Mouse (Mus musculus): ENCODE measurements around the gene Bex4. TPM values are rescaled to one million over a fixed set of nuclear protein-coding genes. Genes with fewer than 3 reads are reported as not detected.
"Not testable (repeated sequence)": the region's sequence is repeated elsewhere in the genome, so short reads cannot be mapped to it uniquely, and the experiment has no call there.

The Bex4 gene
- polyA plus RNA-seq (2015; fragmentation: Nextera tagmentation; extraction: Ambion mirVana) = 131 and 190 TPM in 2 replicates

DNA sequence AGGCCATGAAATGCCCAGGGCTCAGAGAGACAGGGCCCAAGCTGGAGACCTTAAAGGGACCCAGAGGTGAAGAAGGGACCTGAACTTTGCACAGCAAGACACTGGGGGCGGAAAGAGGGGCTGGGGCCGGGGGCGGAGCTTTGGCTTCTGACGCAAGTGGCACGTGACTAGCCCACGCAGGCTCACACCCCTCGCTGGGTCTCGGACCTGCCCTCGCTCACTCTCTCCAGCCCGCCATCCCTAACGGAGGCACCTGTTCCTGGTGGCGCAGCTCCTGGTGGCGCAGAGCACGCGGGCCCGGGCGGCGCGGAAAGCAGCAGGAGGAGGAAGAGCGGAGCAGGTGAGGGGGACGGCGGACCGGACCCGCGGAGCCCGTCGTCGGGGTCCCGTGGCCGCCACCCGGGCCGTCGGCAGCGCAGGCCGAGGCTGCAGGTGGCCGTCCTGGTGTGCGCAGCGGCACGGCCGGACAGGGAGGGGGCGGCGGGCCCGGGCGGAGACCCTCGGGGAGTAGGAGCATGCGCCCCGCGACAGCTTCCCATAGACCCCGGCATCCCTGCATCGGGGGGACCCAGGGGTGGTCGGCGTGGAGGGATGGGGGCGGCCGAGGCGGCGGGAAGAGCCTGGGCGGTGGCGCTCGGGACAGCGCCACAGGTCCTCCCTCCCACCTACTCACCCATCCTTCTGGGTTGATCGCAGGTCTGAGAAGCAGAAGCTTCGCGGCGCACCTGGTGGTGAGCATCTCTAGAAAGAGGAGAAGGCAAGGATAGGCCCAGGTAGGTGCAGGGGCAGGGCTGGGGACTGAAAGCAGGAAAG, at the start of gene Bex4:
Bex4 (plus strand) TSS at position 170 of the 813 bp plus-strand sequence.
- ATAC-seq (replicated peaks; ENCODE audit: insufficient number of reproducible peaks, insufficient read depth, low FRiP score, low read depth) = peak; percentile 84
- Histone ChIP-seq H3K9ac (peak within 1 kb of the TSS; percentile 29), H3K4me2 (peak within 1 kb of the TSS; percentile 52), H3K4me3 (peak within 1 kb of the TSS; percentile 48)
- WGBS = 20% methylated on average over 27 of the region's 64 CpGs
- H3K27me3 ChIP-seq; H3K27ac ChIP-seq; H3K9me3 ChIP-seq (replicated peaks); H3K4me1 ChIP-seq (replicated peaks); H3K36me3 ChIP-seq: not testable (repeated sequence)

DNA sequence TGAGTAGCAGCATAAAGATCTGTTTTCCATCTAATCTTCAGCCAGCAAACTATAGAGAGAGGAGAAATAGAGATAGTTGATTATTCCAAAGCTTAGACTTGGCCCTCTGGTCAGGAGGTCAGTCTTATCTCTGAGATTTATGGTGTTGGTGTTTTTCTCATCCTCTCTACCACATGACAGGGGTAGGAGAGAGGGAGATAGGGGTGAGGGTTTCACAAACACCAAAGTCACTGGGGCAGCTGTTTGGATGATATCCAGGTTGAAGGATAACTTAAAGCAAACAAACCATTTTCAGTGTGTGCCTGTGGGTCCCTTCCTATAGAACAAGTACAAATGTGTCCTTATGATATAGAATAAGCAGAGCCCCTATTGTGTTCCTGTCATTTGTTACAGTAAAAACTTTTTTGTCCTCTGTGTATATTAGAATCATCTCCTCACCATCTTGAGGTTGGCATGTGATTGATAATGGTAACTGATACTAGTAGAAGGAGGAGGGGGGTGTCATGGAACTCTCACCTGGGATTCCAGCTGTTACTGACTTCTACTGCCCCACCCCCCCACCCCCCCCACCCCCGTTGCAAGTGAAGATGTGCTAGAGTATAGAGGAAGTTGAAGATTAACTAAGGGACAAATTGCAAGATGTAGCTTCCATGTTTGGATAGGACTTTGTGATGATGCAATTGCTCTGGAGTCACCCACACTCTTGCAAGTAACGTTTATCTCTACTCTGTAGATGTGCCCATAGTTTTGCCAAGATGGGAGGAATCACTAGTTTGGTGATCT, 46.1 kb upstream of the Bex4 start:
- H3K4me3 ChIP-seq = no peak overlapping the region
- no peaks in the 10 kb centered on the region for H3K36me3 ChIP-seq
- ATAC-seq (replicated peaks; ENCODE audit: insufficient number of reproducible peaks, insufficient read depth, low FRiP score, low read depth) = no peak
- no peak overlapping the region for H3K27ac ChIP-seq
- H3K4me1 ChIP-seq (replicated peaks) = no peaks in the 10 kb centered on the region
- H3K4me2 ChIP-seq = no peak overlapping the region
- WGBS = 17% methylated on average over 2 of the region's 2 CpGs
- no peak overlapping the region for H3K9ac ChIP-seq
- H3K27me3 ChIP-seq = no peaks in the 10 kb centered on the region
- H3K9me3 ChIP-seq (replicated peaks) = no peaks in the 10 kb centered on the region

- no peak overlapping the region for H3K9ac ChIP-seq
- H3K27me3 ChIP-seq = no peaks in the 10 kb centered on the region
- no peaks in the 10 kb centered on the region for H3K9me3 ChIP-seq (replicated peaks)
- H3K4me3 ChIP-seq = no peak overlapping the region
- H3K27ac ChIP-seq = no peak overlapping the region
- WGBS = 61% methylated on average over 2 of the region's 2 CpGs
- no peak for ATAC-seq (replicated peaks; ENCODE audit: insufficient number of reproducible peaks, insufficient read depth, low FRiP score, low read depth)
- H3K4me2 ChIP-seq = no peak overlapping the region
- no peaks in the 10 kb centered on the region for H3K4me1 ChIP-seq (replicated peaks)
- no peaks in the 10 kb centered on the region for H3K36me3 ChIP-seq
Measured at GRCm38 (mm10) chrX:136094421-136094820, 44.4 kb upstream of the Bex4 start.

DNA sequence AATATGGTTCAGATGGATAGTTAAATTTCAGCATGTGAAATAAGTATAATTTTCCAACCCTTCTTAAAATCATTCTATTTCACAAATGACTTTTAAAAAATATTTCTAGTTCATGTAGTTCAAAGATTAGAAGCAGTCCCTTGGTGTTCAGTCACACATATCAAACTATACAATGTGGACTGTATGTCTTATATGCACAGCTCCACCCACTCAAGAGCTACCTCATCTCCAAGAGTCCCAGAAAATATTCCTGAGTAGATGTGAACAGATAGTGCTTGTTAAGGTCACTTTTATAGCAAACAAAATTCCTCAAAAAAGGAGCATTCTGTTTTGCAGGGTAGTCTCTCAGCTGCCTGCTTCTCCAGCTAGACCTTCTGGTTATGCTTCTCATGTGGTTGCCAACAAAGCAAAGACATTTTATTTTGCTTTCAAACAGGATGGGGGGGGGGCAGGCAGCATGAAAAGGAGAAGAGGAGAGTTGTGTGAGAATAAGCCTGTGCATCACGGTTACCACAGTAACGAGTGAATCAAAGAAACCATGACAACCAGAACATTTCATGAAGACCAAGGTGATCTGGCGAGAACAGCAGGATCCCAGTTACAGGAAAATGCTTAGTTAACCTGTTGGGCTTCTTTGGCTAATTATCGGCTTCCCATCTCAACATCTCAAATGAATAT, 34.6 kb upstream of the Bex4 start:
- H3K4me2 ChIP-seq = no peak overlapping the region
- H3K4me3 ChIP-seq = no peak overlapping the region
- 60% methylated on average over 4 of the region's 4 CpGs for WGBS
- no peaks in the 10 kb centered on the region for H3K36me3 ChIP-seq
- H3K27ac ChIP-seq = no peak overlapping the region
- H3K9me3 ChIP-seq (replicated peaks) = no peaks in the 10 kb centered on the region
- H3K9ac ChIP-seq = no peak overlapping the region
- H3K4me1 ChIP-seq (replicated peaks) = no peaks in the 10 kb centered on the region
- ATAC-seq (replicated peaks; ENCODE audit: insufficient number of reproducible peaks, insufficient read depth, low FRiP score, low read depth) = no peak
- no peaks in the 10 kb centered on the region for H3K27me3 ChIP-seq

DNA sequence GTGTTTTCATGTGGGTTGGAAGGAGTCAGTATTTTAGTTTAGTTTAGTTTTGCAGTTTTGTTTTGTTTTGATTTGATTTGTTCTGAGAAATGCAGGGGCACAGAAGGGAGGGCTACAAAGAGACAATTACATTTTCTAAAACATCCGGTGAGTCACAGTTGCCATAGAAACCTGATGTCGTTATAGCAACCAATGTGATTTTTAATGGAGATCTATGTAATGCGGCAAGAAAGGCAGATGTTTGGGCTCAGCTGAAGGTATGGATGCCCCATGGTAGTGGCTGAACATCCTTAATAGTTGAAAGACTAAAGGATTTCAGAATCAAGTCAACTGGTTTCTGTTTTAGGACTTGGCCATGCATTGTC, 34.1 kb upstream of the Bex4 start:
- peaks cover 4% of the 10 kb centered on the region; the same call in 1 of the 2 replicates for H3K27me3 ChIP-seq
- H3K27ac ChIP-seq = no peak overlapping the region
- H3K4me2 ChIP-seq = no peak overlapping the region
- no peaks in the 10 kb centered on the region for H3K9me3 ChIP-seq (replicated peaks)
- no peaks in the 10 kb centered on the region for H3K4me1 ChIP-seq (replicated peaks)
- 63% methylated on average over 3 of the region's 3 CpGs for WGBS
- H3K9ac ChIP-seq = no peak overlapping the region
- ATAC-seq (replicated peaks; ENCODE audit: insufficient number of reproducible peaks, insufficient read depth, low FRiP score, low read depth) = no peak
- H3K4me3 ChIP-seq = no peak overlapping the region
- no peaks in the 10 kb centered on the region for H3K36me3 ChIP-seq

- Histone ChIP-seq H3K9me3 (replicated peaks) (no peaks in the 10 kb centered on the region), H3K9ac (no peak overlapping the region), H3K36me3 (no peaks in the 10 kb centered on the region), H3K27ac (no peak overlapping the region), H3K4me2 (no peak overlapping the region), H3K4me1 (replicated peaks) (no peaks in the 10 kb centered on the region), H3K27me3 (peaks cover 4% of the 10 kb centered on the region), H3K4me3 (no peak overlapping the region)
- no peak for ATAC-seq (replicated peaks; ENCODE audit: insufficient number of reproducible peaks, insufficient read depth, low FRiP score, low read depth)
- WGBS = 41% methylated on average over 6 of the region's 6 CpGs
Measured at GRCm38 (mm10) chrX:136107942-136108341, 30.9 kb upstream of the Bex4 start.

DNA sequence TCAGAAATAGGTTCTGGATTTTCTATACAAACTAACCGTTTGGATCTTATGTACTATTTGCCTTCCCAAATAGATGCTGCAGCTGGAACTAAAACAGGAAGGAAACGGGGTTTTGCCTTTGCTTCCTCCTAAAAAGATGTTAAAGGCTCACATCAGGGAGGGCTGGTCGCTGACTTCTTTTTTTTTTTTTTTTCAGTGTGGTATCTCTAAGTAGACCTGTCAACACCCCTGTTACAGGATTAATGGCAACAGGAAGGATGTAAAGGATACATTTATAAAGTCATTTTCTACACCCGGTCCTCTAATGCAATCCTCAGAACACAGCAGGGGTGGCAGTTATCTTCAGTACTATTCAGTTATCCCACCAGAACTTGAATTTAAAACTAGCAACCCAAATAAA, 23.8 kb upstream of the Bex4 start:
- H3K36me3 ChIP-seq = no peaks in the 10 kb centered on the region
- no peak overlapping the region for H3K27ac ChIP-seq
- H3K9ac ChIP-seq = no peak overlapping the region
- no peak for ATAC-seq (replicated peaks; ENCODE audit: insufficient number of reproducible peaks, insufficient read depth, low FRiP score, low read depth)
- H3K4me3 ChIP-seq = no peak overlapping the region
- no peaks in the 10 kb centered on the region; the same call in 1 of the 2 replicates for H3K27me3 ChIP-seq
- 23% methylated on average over 4 of the region's 4 CpGs for WGBS
- H3K9me3 ChIP-seq (replicated peaks) = no peaks in the 10 kb centered on the region
- no peaks in the 10 kb centered on the region for H3K4me1 ChIP-seq (replicated peaks)
- H3K4me2 ChIP-seq = peak overlapping the region; percentile 68

DNA sequence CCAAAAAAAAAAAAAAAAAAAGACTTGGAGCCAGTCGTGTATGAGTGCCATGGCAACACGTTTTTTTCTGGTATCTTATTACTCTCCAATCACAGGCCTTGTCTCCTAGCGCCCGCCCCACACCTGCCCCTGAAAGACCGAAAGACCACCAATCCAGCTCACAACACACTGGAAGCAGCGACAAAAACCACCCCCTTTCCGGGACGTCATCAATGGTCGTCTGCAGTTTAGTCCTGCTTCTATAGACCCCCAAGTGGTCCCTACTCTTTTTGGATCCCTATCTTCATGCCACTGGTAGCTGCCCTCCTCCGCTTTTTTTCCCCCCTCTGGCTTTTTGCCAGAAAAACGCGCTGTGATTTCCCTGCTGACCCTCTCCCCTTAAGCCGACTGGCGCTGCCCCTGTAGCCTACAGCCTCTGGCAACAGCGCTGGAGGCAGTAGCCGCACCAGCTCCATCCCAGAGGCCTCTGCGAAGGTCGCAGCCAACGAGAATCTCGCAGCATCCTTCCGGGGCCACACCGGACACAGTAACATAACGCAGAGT, 23.3 kb upstream of the Bex4 start:
- Histone ChIP-seq H3K9me3 (replicated peaks) (no peaks in the 10 kb centered on the region), H3K27me3 (no peaks in the 10 kb centered on the region; the same call in 1 of the 2 replicates), H3K9ac (no peak overlapping the region; the same call in 1 of the 2 replicates), H3K4me2 (peak overlapping the region; percentile 68), H3K27ac (peak overlapping the region; percentile 34; the same call in 1 of the 2 replicates), H3K4me1 (replicated peaks) (no peaks in the 10 kb centered on the region), H3K4me3 (peak overlapping the region; percentile 50), H3K36me3 (no peaks in the 10 kb centered on the region)
- WGBS = 21% methylated on average over 23 of the region's 23 CpGs
- peak; percentile 83 for ATAC-seq (replicated peaks; ENCODE audit: insufficient number of reproducible peaks, insufficient read depth, low FRiP score, low read depth)

- no peak overlapping the region for H3K27ac ChIP-seq
- no peak for ATAC-seq (replicated peaks; ENCODE audit: insufficient number of reproducible peaks, insufficient read depth, low FRiP score, low read depth)
- no peak overlapping the region for H3K4me3 ChIP-seq
- no peak overlapping the region for H3K4me2 ChIP-seq
- no peaks in the 10 kb centered on the region for H3K36me3 ChIP-seq
- H3K27me3 ChIP-seq = no peaks in the 10 kb centered on the region
- WGBS = 45% methylated on average over 8 of the region's 8 CpGs
- H3K4me1 ChIP-seq (replicated peaks) = no peaks in the 10 kb centered on the region
- H3K9ac ChIP-seq = no peak overlapping the region
- no peaks in the 10 kb centered on the region for H3K9me3 ChIP-seq (replicated peaks)
Measured at GRCm38 (mm10) chrX:136127038-136127743, 11.6 kb upstream of the Bex4 start.

DNA sequence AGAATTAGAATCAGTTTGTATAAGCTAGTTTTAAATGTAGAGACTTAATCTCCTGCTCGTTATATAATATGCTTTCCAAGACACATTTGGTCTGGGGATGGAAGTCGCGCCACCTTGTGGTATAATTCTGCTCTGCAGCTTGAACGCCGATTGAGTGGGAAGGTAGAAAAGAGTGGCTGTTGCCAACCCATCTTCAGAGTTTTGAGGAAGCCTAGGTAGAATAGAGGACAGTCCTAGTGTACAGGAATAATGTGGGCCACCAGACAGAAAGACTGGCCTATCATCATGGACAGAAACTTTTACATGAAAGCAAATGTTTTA, 11.1 kb upstream of the Bex4 start:
- no peak for ATAC-seq (replicated peaks; ENCODE audit: insufficient number of reproducible peaks, insufficient read depth, low FRiP score, low read depth)
- 14% methylated on average over 5 of the region's 5 CpGs for WGBS
- no peaks in the 10 kb centered on the region for H3K4me1 ChIP-seq (replicated peaks)

DNA sequence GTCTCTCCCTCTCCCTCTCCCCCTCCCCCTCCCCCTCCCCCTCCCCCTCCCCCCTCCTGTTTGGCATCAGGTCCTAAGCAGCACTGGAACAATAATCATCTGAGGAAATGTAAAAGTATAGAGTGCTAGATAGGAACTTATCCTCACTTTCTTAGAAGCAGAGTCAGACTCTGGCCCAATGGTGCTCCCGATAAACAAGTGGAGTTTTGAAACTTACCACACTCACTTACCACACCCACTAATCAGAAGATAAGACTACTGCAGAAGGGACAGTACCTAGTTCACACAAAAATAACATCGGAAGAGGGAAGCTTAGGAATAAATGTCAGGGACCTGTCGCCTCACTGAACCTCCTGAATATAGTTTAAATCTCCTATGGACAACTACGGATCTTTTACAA, 3.2 kb upstream of the Bex4 start:
- no peak for ATAC-seq (replicated peaks; ENCODE audit: insufficient number of reproducible peaks, insufficient read depth, low FRiP score, low read depth)
- Histone ChIP-seq H3K4me3 (no peak overlapping the region), H3K9me3 (replicated peaks) (no peaks in the 10 kb centered on the region), H3K4me1 (replicated peaks) (no peaks in the 10 kb centered on the region), H3K4me2 (no peak overlapping the region), H3K27ac (no peak overlapping the region), H3K27me3 (no peaks in the 10 kb centered on the region), H3K9ac (no peak overlapping the region), H3K36me3 (no peaks in the 10 kb centered on the region)
- 80% methylated on average over 4 of the region's 4 CpGs for WGBS

More for the DNA sequence above, 11.1 kb upstream of the Bex4 start:
- Histone ChIP-seq H3K27me3 (no peaks in the 10 kb centered on the region), H3K4me3 (no peak overlapping the region), H3K4me2 (no peak overlapping the region), H3K36me3 (no peaks in the 10 kb centered on the region), H3K9ac (no peak overlapping the region), H3K9me3 (replicated peaks) (no peaks in the 10 kb centered on the region), H3K27ac (no peak overlapping the region)
